ENCODE assay signal across 7 mouse cellular contexts in genomic region chr14:121798411-121798799, GRCm38 (mm10). TPM values are rescaled to one million over a fixed set of nuclear protein-coding genes. Genes with fewer than 3 reads are reported as not detected.
DNase-seq lines count a peak whose midpoint lies in the region; ATAC-seq lines count a peak whose summit lies in the region.

No protein-coding gene starts in this region.

- peak; percentile 94 for DNase-seq in adrenal gland, adult 2 months
- DNase-seq in embryo, embryonic 11.5 days (ENCODE audit: low read depth, low spot score), result peak; percentile 86
- peak; percentile 83 to 84 for DNase-seq in gastrocnemius, postnatal 36 days
- peak; percentile 89 to 97 for DNase-seq in left cerebral cortex, postnatal 25 days (ENCODE audit: low spot score in 2 of 2)
- peak; percentile 91 for DNase-seq in midbrain, embryonic 10.5 days (ENCODE audit: low spot score)
- DNase-seq in skeletal muscle tissue, adult 2 months (ENCODE audit: low read depth, low spot score), result peak; percentile 92

- H3K27ac ChIP-seq in intestine, embryonic 15.5 days, result peak overlapping the region; percentile 85
- H3K27ac ChIP-seq in midbrain, embryonic 10.5 days (replicated peaks), result peak overlapping the region; percentile 85

- peak overlapping the region; percentile 85 for H3K4me2 ChIP-seq in intestine, embryonic 15.5 days (replicated peaks)

- WGBS in intestine, embryonic 15.5 days, result 0% methylated on average over 22 of the region's 22 CpGs
- under 1% methylated on average over 22 of the region's 22 CpGs for WGBS in midbrain, embryonic 10.5 days

- H3K9me3 ChIP-seq in intestine, embryonic 15.5 days, result no peaks in the 10 kb centered on the region
- no peaks in the 10 kb centered on the region for H3K9me3 ChIP-seq in midbrain, embryonic 10.5 days (replicated peaks)

- H3K9ac ChIP-seq in intestine, embryonic 15.5 days, result peak overlapping the region; percentile 57

- H3K36me3 ChIP-seq in intestine, embryonic 15.5 days, result no peaks in the 10 kb centered on the region
- no peaks in the 10 kb centered on the region for H3K36me3 ChIP-seq in midbrain, embryonic 10.5 days

- H3K27me3 ChIP-seq in intestine, embryonic 15.5 days (replicated peaks), result no peaks in the 10 kb centered on the region
- H3K27me3 ChIP-seq in midbrain, embryonic 10.5 days (ENCODE audit: low read depth, poor library complexity, severe bottlenecking), result peaks cover 31% of the 10 kb centered on the region

- H3K4me1 ChIP-seq in intestine, embryonic 15.5 days (replicated peaks), result peaks cover 10% of the 10 kb centered on the region; the same call in 1 of the 2 replicates
- peaks cover 23% of the 10 kb centered on the region for H3K4me1 ChIP-seq in midbrain, embryonic 10.5 days

- intact Hi-C loops in gastrocnemius, postnatal 36 days (cut with DNase I), result no loop called here
- intact Hi-C loops in left cerebral cortex, postnatal 25 days (cut with DNase I), result loop anchor here (1.0 to 5.0 kb wide), 2 partner anchors 80 to 211 kb away; partner anchors contain the start of gene Ubac2

- H3K4me3 ChIP-seq in intestine, embryonic 15.5 days (replicated peaks), result peak overlapping the region; percentile 69
- H3K4me3 ChIP-seq in midbrain, embryonic 10.5 days, result peak overlapping the region; percentile 80

- ATAC-seq in intestine, embryonic 15.5 days, result peak; percentile 87

RNA-seq across cellular contexts. Expression of gene Dock9, which starts 0.8 kb away (rescaled TPM):
- total RNA-seq in adrenal gland, adult 2 months (2021), result 10 to 100 TPM; 18.6 to 29.2 TPM
- 8.0 and 10.0 TPM in 2 replicates for polyA plus RNA-seq in adrenal gland, adult 2 months (2012; rRNA removed)
- 10 to 100 TPM; 14.9 to 18.2 TPM for total RNA-seq in gastrocnemius, postnatal 36 days (2021)
- 17.0 and 17.2 TPM in 2 replicates for polyA plus RNA-seq in intestine, embryonic 15.5 days (2015; fragmentation: Nextera tagmentation; extraction: Ambion mirVana)
- total RNA-seq in left cerebral cortex, postnatal 25 days (2021), result 10 to 100 TPM; 91.3 to 92.3 TPM
- 2.1 and 3.4 TPM in 2 replicates for polyA plus RNA-seq in midbrain, embryonic 10.5 days (2016; fragmentation: Nextera tagmentation; extraction: Ambion mirVana)

Comparison
In these comparisons a context has a peak if more than half of its experiments do, and no peak if none do; other contexts are left out.
1. Peak in every context shown above with its lines: DNase-seq, ATAC-seq, H3K4me3 ChIP-seq and H3K27ac ChIP-seq.